Mouse (Mus musculus) c-Kit-negative CD71-positive TER-119-positive erythroid progenitor cells, embryonic 14.5 days (primary cell): Measurements from ENCODE around the gene Cluh.

Experiments
- DNase-seq: peaks from one replicate; pipeline ENCODE4 v3.0.0-alpha.2; 2013; ENCODE audit warnings: low read depth, low spot score

Cluh gene

DNA sequence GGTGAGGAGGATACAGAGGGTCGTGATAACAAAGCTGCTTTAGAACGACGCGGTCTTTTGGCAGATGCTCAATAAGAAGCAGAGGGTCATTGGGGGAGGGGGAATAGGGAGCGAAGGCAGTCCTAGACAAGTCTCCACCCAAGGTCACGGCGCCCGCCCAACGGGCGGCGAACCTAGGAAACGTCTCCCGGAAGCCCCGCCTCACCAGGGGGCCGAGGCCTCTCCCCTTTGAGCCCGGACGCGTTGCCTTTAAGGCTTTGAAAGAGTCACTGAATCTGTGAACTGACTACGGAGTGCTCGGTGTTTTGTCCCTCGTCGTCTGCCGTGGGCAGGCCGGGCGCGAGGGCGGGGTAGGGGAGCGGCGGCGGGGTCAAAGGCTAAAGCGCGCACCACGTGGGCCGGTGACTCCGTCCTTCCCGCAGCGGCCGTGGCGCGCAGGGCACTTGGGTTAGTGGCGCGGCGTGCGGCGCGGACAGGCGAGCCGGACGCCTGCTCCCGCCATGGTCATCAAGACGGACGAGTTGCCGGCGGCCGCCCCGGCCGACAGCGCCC lies at the start of gene Cluh:
Gene Cluh (plus strand): TSS at position 401 of the 552 bp plus-strand sequence.
- peak; percentile 74 for DNase-seq

DNA sequence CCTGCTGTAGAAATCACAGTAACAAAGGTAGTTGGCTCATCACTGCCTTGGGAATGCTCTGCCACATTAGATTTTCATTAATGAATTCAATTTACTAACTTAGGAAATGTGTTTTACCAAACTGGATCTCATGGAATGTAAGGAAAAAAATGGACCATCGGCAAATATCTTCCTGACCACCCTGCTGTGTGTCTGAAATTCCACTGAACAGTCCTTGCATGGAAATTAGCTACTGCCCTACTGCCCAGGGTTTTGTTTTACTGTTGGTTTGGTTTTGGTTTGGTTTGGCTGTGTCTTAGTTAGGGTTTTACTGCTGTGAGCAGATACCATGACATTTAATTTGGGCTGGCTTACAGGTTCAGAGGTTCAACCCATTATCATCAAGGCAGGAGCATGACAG lies 47.0 kb upstream of the Cluh start:
- DNase-seq: no peak

DNA sequence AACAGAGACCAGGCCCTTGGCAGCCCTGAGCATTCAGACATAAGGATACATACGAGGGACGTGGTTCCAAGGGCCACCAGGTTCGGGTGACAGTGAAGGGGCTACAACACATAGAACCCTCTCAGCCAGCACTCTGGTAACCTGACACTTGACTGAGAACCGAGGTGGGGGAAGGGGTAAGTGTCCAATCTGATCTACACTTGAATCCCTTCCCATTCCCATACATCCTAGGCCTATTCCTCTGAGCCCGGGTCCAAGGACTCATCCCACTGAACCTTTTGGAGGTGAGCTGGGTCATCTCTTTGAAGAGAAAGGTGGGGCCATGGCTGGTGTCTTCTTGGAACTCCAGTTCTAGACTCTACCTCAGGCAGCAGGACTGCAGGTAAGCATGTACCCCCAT lies 39.2 kb upstream of the Cluh start:
- DNase-seq: no peak

DNA sequence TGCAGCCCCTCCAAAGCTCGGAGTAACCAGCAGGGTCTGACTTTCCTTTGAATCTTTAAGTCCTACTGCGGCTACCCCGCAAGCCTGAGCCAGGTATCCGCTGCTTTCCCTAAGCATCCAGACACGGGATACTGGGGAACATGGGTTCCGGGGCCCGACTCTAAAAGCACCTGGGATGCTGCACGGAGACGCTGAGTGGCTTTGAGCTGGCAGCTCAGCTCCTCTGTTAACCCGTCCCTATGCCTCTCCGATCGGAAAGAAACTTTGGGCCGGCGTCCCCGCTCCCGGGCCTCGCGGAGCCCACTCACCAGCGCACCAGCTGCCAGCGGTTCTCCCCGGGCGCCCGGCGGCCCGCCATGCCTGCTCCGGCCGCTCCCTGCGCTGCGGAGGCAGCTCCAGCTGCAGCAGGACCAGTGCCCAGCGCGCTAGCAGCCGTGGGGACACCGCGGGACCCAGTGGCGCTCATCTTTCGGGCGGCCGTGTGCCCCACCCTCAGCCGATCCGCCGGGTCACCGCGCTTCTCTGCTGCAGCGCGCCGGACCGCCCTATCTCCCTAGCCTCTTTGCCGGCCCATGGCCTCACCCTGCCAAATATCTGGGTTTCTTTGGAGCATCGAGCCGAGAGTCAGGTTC lies 38.6 kb upstream of the Cluh start, which contains the start of gene Rap1gap2:
Gene Rap1gap2 (minus strand): TSS at position 371 of the 632 bp plus-strand sequence.
- DNase-seq: no peak

DNA sequence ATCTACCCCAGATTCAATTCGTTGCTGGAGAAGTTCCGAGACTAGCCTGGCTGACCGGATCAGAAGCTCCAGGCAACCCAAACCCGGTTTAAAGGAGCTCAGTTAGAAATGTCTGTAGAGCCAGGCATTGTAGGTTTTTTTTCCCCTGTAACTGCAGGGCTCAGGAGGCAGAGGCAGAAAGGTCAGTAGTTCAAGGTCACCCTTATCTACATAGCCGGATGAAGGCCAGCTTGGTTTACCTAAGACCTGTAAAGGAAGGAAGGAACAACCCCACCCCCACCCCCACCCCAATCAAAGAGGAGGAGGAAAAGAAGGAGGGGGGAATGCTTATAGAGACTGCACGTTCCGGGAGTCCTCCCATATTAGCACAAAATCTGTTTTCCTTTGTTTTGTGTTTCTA lies 37.9 kb upstream of the Cluh start:
- DNase-seq: no peak

DNA sequence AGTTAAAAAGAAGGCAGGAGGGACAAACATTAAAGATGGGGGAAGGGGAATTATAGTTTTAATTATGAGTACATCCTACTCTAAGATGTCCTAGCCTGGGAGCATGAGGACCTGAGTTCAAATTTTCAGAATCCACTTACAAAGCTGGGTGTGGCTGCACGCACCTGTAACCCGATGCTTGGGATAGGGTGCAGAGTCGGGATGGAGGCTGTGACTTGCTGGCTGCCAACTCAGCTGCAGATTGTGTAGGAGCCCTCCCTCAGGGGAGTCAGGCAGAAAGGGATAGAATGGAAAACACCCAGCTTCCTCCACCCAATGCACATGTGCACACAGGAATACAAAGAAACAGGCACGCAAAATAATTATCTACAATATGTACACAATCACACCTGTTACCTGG lies 35.9 kb upstream of the Cluh start:
- no peak for DNase-seq

DNA sequence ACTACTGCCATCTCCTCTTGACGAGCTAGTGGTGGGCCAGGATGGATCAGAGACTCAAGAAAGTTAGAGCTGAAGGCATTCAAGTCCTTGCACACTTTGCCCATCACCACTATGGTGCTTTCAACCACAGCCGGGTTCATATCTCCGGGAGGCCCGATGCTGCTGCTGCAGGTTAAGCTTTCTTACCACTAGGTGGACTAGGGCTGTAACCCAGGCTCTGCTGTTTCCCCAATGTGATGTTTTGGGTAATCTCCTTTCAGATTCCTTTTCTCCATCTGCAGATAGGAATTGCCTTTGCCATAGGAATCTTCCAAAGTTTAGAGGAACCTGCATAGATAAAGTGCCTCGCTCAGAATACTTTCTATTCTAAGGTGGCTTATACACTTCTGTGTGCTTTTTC lies 33.7 kb upstream of the Cluh start:
- no peak for DNase-seq

DNA sequence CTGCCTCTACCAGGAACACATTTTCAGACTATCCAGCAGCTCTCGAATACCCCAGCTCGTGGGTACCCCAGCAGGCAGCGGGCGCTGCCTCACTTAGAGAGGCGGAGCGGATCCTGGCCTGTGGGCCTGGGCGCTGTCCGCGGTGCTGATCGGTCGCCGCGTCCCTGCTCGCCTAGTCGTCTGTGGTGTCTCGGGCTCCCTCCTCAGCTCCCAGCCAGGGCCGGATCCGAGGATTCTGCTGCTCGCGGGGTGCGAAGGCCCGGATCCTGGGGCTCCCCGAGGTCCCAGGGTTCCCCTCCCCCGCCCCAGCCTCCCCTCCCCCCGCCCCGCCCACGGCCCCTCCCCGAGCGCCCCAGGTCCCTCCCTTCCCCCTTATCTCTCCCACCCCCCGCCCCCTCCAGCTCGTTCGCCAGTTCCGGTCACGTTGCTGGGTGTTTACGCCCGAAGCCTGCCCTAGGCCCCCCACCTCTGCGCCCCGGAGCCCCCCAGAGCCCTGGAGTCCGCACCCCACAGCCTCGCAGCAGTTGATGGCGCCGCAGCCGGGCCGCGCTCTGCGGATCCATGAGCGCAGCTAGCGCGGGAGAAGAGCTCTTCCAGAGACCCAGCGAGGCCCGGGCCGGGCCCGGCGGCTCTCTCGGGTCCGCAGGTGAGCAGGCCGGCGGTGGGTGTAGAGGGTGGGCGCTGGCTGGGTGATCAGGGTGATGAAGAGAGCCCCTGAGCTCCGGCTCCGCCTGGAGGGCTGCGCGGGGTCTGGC lies 29.9 kb upstream of the Cluh start, which contains the start of gene Ccdc92b:
Gene Ccdc92b (plus strand): TSS at position 405 of the 755 bp plus-strand sequence.
- DNase-seq: peak; percentile 63

DNA sequence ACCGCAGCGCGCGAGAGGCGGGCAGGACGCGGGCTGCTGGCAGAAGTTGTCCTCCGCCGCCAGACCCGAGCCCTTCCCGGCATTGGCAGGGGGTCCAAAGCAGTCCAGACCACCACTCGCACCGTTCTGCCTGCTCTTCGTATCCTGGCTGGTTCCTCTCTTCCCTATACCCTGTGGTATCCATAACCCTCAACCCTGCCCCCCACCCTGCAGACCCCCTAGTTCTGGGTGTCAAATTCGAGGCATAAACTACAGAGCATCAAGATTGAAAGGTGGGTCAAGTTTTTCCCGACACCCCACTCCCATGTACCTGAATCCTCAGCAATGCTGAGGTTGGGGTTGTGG lies 29.4 kb upstream of the Cluh start:
- no peak for DNase-seq

DNA sequence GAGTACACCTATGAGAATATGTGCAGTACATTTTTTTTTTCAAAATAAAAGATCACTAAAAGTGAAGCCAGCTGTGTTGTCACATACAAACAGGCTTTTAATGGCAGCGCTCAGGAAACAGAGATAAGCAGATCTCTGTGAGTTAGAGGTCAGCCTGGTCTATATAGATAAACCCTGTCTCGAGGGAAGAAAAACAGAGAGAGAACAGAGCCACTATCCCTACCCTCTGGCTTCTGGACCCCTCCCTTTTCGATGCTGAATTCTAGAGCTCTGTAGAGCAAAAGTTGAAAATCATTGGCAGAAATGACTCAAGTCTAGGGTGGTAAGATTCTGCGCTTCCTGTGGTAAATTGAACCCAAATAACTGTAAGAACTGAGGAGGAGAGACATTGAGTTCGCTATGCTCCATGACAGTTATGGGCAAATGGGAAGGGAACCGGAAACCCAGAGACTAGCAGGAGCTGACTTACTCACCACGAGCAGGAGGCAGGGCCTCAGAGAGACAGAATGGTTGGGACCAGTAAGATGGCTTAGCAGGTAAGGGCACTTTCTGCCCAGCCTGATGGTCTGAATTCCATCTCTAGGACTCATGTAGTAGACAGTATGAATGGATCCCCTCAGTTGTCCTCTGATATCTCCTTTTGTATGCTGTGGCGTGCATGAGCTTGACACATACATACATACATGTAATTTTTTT lies 27.2 kb upstream of the Cluh start:
- DNase-seq: peak; percentile 65

DNA sequence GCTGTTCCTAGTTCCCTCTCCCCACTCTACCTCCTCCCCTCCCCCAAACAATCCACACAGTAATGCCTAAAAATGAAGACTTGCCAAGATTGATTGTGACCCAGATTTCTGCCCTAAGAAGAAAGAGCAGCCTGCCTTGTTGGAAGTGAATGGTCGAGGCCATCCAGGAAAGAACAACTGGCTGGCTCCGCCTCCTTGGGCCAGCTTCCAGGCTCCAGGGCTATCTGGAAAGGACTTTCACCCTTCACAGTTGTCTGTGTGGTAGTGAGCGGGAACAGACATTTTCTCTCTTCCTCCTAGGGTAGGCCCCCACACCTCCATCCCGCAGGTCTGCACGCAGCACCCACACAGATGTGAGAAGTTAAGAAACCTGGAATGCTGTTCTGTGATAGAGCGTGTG lies 25.6 kb upstream of the Cluh start:
- no peak for DNase-seq

DNA sequence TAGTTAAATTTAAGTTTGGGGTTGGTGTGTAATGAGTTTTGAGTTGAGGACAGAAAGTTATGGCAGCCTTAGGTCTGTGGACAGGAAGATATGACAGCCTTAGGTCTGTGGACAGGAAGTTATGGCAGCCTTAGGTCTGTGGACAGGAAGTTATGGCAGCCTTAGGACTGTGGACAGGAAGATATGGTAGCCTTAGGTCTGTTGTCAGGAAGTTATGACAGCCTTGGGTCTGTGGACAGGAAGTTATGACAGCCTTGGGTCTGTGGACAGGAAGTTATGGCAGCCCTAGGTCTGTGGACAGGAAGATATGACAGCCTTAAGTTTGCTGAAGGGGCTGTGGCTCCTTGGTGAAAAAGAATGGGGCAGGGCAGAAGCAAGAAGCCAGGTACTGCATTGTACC lies 24.0 kb upstream of the Cluh start:
- no peak for DNase-seq

DNA sequence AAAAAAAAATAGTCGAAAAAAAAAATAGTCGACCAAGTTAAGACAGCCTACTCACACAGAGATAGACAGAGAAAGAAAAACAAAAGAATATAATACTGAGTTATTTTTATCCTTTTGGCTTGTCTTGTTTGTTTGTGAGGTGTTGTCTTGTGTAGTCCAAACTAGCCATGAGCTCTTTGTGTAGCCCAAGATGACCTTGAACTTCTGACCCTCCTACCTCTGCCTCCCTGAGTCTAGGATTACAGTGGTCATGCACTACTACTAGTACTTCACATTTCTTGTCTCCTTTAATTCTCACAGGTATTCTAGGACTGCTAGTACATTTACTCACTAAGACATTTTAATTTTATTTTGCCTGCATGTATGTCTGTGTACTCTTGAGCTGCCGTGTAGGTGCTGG lies 21.8 kb upstream of the Cluh start:
- no peak for DNase-seq

DNA sequence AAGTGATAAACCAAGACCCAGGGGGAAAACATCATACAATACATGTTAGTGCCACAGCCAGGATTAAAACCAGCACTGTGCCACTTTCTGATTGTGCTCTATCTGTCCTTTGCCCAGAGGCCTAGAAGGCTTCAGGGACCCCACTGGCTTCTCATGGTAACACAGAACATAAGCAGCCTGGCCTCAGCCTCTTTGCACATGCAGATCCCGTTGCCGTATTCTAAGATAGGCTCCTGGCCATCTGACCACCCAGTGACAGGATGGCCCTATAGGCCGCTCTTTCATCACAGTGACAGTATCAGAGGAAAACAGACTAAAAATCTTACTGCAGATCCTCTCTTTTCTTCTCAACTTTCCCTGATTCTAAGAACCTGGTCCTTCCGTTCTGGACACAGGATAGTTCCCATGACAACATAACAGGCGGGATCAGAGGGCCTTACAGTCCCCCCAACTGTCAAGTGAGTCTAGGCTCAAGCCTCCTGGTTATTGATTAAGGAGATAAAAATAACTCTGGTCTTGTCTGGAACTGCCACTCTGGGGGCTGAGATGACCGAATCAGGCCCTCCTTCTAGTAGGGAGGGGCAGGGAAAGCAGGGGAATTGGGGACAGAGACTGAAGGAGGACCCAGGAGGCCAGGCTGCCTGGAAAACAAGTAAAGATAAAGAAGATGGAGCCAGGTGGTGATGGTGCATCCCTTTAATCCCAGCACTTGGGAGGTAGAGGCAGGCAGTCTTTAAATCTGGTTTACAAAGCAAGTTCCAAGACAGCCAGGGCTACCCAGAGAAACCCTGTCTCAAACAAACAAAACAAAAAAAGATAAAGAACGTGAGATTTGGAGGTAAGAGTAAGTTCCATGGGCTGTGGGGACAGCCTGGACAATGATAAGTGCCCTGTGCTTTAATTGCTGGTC lies 17.2 kb upstream of the Cluh start:
- DNase-seq: no peak

DNA sequence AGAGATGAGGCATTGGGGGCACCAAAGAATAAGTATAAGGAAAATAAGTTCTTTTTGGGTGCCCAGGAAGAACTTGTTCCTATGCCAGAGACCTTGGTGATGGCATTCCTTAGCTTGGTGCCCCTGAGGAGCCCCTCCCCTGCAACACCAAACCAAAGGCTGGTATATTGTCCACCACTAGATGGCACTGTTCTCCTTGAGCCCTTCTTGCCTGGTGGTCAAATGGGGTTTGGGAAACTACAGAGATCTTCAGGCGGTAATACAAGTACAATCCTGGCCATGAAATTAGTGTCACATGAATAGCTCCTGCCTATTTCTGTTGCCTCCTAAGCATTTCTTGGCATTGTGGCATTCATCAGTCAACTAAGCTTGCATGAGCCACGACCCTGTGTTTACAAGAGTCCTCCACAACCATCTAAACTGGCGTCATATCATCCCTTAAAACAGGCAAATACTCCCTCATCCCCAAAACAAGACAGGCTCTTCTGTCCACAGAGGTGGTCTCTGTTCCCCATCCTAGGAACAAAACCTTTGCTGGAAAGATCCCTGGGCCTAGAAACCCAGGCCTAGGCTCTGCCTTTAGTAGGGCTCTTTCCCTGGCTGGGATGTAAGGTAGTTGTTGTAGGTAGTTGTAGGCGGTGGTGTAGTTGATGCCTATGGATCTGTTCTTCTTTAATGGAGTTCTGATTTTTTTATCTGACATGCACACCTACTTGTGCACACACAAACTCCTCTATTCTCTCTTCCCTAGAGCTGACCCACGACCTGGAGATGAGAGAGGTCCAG lies 14.6 kb upstream of the Cluh start:
- DNase-seq: peak; percentile 43

DNA sequence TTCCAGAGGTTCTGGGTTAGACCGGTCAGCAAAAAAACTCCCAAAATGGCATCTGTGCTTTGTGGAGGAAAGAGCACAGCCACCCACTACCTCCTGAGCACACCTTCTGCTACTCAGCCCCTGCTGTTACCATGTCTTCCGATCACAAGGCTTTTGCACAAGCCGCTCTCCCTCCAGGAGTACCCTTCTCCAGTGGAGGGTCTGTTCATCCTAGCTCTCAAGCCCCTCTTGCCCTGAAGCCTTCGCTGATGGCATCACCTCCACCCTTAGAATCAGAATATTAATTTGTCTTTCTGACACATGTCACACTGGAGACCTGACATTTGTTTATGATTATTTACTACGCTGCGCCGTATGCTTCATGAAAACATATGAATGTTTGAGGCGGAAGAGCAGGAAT lies 11.8 kb upstream of the Cluh start:
- no peak for DNase-seq

DNA sequence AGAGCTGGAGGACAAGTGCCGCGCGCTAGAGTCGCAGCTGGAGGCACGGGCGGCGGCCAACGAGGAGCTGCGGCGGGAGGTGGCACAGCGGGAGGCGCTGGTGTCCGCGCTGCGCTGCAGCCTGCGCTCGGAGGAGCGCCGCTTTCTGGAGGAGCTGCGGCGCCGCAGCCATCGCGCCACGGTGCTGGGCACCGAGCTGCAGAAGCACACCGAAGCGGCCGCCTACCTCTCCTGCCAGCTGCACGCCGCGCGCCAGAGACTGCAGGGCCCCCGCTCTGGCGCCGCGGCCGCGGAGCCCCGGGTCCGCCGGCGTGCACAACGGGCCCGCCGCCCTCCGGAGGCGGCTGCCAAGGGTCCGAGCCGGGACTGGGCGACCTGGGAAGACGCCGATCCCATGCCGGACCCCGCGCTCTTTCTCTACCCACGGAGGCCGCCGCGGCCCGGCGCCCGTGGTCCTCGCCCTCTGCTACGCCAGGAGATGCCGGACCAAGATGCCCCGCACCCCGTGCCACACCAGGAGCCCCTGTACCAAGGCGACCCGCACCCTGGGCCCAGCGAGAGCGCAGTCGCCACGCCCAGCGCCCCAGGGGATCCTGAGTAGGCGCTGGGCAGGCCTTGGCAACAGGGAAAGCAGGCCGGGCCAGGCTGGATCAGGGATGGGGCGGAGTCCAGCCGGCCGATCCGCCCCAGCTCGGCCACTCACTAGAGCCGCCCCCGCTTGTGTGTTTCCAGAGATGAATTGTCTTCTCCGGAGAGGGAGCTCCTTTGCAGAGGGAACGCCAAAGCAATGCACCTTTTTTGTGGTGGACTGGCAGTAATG lies 11.1 kb upstream of the Cluh start:
- no peak for DNase-seq

DNA sequence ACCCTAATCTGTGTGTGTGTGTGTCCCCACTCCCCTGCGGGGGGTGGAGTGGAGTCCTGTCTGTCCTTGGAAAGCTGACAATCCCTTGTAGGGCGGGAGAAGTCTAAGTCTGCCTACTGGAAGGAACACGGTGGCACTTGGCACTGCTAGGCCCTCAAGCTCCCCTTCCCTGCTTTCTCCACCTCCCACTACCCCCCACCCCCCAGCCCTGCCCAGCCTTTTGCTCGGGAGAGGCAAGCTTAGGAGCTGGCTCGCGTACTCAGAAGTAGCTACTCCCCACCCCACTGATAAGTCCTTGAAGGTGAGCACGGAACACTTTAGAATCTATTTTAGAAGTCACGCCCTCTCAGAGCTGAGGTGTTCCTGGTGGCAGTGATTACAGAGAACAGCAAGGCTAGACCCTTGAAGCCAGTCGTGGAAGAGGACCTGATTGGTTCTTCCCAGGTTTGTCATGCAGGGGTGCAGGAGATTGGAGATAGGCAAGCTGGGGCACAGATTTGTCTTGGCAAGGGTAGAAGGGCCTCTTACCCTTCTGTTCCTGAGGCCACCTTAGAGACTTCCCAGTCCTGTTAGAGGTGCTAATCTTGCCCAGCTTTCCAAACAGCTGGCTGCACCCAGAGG lies 10.4 kb upstream of the Cluh start:
- DNase-seq: no peak

DNA sequence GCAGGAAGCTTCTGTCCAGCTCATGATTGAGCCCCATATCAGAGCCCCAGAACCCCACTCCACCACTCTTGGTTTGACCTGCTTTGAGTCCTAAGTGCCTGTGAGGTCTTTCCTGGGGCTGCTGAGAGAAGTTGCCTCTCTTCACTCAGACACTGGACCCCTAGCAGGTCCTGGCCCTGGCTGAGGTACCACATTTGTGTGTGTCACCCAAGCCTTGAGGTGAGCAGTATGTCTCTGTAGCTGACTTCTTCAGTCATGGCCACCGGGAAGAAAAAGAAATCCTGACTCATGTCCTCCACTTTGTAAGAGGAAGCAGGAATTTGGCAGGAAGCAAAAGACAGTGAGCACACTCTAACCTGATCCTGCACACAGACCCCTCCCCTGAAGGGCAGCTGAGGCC lies 9.7 kb upstream of the Cluh start:
- no peak for DNase-seq
